Mouse (Mus musculus) adrenal gland, postnatal 14 days (tissue): ENCODE results near the gene Rgl3. TPM values are rescaled to one million over a fixed set of nuclear protein-coding genes. Genes with fewer than 3 reads are reported as not detected.

Experiments used
- DNase-seq: peaks from one replicate; pipeline ENCODE4 v3.0.0; 2021; ENCODE audit warnings: mixed read lengths
- total RNA-seq: library from RNA; stranded (reverse); gene quantifications from 2 replicates; pipeline ENCODE4 v1.2.3, GENCODE M21; 2021

The Rgl3 gene
- total RNA-seq, 1 experiment from 2014 or later, result 19.0 TPM

DNA sequence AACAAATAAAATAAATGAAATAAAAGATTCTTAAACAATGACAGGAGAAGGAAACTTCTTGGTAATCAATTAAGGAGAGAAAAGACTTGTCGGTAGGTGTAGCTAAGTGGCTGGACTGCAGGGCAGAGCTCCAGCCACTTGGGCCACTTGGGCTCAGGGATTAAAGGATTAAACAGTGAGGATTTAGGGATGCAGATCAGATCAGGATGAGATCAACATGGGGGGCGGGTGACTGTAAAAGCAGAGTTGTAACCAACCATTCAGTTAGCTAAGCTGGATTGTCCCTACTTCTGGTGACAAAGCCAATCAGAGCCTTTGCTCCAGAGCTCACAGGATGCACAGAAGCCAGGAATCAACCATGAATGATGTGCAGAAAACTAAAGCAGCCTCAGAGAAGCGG lies 5.3 kb downstream of the Rgl3 start:
- DNase-seq, result no peak

DNA sequence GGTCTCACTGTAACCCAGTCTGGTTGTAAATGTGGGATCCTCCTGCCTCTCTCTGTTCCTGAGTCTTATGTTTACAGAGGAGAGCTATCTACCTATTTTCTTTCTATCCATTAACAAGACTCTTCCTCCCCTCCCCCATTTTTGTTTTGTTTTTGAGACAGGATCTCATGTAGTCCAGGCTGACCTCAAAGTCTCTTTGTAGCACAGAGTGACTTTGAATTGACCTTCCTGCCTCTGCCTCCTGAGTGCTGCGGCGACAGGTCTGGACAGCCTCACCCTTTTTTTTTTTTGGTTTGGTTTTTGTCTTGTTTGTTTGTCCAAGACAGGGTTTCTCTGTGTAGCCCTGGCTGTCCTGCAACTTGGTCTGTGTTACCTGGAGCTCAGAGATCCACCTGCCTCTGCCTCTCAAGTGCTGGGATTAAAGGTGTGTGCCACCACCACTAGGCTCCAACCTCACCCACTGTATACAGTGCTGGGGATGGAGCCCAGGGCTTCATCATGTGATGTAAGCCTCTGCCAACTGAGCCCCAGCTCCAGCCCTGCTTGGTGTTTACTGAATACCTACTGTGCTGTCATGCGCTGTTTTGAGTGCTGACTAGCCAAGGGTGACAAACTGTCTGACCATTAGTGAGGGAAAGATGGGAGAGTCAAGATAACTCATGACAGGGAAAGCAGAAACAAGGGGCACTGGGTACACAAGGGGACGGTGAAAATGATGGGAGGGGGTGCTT lies 10.7 kb downstream of the Rgl3 start:
- DNase-seq, result no peak

DNA sequence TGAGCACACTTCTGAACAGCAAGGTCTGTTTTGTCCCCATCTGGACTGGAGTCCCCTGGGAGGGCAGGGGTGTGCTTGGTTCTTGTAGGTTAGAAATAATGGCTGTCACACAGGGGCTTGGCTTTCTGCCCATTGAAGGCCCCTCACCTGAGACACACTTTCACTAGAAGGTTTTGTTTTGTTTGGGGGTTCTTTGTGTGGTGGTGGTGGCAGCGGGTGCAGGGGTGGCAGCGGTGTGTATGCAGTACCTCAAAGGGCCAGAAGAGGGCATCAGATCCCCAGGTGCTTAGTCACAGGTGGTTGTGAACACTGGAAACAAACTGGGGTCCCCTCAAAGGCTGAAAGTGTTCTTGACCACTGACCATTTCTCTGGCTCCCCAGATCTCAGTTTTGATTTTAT lies 11.3 kb downstream of the Rgl3 start:
- peak; percentile 66 for DNase-seq

DNA sequence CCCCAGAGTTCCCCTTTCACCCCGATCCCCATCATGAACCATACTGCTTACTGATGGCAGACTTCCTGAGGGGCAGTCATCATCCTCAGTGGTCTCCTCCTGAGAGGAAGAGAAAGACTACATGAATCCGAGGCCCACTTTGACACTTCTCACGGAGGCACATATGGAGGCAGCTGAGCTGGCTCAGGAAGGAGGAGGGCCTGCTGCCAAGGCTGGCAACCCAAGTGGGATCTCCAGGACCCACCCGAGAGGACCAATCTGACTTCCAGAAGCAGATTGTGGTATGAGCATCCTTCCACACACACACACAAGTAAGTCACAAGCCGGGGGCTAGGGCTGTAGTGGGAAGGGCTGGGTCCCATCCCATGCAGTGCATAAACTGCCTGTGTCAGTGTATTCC lies 11.9 kb downstream of the Rgl3 start:
- DNase-seq, result no peak

DNA sequence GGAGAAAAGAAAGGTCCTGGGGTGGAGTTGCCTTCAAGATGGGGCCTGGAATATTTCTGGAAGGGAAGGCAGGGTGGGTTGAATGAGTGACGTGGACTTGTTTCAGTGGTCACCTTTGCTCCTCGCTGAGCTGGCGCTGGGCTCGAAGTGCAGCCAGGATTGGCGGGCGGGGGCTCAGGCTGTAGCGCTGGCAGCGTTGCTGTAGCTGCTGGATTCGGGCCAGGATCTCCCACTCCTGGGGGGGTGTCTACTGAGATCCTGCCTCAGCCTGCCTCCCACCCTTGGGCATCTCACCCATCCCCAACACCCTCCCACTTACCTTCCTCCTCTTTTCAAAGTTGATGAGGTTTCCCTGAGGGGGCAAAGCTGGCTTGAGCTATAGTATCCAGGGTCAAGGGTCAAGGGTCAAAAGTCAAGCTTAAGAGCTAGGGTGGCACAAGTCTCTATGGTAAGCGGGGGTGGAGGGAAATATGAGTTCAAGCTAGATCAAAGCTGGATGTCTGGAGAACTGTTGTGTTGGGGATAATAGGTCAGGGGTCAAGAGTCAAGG lies 12.5 kb downstream of the Rgl3 start:
- DNase-seq, result no peak

DNA sequence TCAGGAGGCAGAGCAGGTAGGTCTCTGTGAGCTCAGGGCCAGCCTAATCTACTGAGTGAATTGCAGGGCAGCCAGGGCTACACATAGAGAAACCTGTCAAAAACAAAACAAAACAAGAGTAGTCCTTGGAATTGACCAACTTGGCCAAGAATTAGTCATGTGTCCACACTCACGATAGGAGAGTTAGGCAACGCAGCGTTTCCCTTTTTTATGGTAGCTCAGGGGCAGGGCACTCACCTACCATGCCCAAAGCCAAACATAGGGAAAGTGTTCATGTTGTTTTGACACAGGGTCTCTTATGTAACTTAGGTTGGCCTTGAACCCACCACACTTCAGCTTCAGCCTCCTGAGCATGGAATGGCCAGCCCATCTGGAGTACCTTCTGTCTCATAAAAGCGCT lies 19.9 kb downstream of the Rgl3 start:
- DNase-seq, result no peak

DNA sequence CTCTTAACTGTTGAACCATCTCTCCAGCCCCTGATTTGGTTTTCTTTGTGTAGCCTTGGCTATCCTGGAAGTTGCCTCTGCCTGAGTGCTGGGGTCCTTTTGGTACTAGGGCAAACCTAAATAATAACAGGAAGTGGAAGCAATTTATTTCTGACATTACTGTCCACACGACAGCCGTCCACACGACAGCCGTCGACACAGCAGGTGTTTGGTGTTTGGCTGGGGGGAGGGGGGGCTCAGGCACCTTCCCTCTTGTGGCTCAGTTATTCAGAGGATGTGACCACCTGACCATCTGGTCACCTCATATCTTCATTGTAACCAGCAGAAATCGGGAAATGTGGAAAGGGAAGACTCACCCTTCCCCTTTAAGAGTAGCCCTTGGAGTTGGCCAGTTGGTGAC lies 20.4 kb downstream of the Rgl3 start:
- no peak for DNase-seq

DNA sequence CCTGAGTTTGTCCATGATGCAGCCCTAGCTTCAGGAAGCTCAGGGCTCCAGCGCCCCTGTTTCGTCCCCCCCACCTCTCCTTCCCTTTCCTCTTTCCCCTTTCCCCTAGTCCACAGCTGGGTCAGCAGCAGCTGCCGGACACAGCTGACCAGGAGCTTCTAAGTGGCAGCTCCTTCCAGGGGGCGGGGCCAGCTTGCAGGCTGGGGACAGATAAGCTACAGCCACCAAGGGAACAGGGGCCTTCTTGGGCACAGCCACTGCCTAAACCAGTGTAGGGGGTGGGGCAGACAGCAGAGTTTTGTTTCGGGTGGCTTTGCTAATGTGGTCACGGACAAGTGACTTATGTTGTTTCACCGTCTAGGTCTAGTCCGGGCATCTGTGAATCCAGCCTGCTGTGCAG lies 25.8 kb downstream of the Rgl3 start, which contains the start of gene Epor:
Gene Epor, minus strand, starts transcription at position 90 of the 400 bp plus-strand sequence.
- DNase-seq, result peak; percentile 71

DNA sequence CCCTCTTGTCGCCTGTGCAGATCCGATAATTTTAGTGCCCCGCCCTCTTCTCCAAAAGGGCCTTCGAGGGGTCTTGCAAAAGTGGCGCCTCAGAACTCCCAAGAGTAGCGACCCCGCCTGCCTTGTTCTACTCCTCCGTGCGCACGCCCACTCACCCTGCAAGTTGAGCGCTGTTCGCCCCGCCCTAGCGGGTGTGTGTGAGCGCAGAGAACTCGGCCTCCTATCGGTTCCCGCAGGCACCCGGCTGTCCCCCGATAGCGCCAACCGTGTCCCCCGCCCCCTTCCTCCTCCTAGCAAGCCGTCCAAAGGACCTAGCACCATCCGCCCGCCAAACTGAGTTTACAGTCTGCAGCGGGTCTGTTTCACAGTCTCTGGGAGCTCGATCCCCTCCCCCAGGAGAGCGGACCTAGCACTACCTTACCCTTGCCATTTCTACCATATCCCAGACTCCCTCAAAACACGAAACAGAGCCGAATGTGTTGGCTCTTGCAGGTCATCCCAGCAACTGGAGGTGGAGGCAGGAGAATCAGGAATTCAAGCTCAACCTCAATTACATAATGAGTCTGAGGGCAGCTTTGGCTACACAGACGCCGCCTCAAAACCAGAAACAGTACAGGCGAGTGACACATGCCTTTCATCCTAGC lies 26.7 kb downstream of the Rgl3 start:
- peak; percentile 71 for DNase-seq

DNA sequence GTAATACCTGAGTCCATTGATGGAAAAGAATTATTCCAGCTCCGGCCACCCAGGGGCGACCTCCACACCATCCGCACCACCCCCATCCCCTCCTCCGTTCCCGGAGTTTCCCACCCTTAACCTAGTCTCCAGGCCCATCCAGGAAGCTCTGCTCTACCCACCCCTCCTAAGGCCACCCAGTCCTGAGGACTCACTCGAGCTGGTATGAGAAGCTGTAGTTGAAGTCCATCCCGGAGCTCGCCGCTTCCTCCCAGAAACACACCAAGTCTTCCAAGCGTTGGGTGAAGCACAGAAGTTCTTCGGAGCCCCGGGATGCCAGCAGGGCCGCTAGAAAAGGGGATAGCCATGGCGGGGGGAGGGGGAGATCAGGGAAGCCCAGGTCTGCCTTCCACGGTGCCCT lies 27.2 kb downstream of the Rgl3 start:
- DNase-seq, result no peak

DNA sequence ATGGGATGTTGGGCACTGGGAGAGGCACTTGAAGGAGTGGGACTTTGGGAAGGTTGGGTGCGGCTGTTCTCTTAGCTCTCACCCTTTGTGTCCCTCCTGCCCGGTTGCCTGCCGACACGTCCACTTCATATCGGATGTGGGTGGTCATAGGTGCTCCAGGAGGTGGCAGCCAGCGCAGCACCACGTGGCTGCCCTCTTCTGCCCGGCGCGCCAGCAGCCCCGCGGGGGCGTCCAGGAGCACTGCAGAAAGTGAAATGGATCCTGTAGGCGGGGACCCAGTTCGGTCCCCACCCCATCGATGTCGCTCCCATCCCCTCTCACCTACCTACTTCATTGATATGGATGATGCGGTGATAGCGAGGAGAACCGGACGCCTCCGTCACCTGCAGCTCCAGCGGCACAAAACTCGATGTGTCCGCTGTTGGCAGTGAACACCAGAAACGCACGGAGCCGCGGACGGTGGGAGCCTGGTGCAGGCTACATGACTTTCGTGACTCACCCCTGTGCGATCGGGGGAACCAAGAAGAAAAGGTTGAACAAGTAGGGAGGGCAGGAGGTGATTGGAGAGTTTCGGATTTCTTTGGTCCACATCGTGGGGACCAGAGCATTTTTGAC lies 27.8 kb downstream of the Rgl3 start:
- no peak for DNase-seq

DNA sequence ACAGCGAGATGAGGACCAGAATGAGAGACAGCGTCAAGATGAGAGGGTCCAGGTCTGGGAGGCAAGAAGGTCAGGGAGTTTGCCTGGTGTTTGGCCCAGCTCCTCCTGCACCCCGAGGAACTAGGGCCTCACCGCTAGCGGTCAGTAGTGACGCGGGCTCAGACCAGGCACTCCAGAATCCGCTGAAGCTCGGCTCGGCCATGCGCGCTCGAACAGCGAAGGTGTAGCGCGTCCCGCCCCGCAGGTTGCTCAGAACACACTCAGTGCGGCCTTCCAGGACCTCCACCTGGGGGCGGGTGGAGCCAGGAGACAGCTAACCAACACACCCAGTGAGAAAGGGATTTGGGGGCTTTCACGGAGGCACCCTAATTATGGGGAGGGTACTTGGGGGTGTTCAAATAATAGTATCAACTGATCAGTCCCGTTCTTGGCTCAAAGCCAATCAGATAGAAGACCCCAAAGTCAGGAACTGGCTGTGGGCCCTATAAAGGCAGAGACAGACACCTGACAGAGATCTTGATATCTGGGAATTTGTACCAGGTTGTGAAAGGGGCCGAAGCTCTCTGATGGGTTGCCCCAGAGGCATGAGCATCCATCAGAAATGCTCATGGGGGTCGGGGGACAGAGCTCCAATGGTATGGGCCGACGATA lies 28.6 kb downstream of the Rgl3 start:
- peak; percentile 51 for DNase-seq

DNA sequence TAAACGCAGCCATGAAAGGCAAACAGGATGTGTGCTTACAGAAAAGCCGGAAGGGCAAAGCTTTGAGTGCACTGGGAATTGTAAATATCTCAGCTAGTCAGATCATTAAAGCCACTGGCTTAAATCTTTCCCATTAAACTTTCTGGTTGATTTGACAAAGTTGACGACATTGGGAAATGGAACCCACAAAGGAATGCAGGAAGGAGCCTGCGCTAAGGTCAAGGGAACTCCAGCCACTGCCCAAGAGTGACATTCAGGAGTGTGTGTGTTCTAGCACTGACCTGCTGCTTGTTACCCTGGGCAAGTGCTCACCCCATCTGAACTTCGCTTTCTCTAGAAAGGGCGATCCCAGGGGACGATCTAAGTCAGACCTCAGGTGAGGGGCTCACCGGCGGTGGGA lies 29.1 kb downstream of the Rgl3 start:
- no peak for DNase-seq

DNA sequence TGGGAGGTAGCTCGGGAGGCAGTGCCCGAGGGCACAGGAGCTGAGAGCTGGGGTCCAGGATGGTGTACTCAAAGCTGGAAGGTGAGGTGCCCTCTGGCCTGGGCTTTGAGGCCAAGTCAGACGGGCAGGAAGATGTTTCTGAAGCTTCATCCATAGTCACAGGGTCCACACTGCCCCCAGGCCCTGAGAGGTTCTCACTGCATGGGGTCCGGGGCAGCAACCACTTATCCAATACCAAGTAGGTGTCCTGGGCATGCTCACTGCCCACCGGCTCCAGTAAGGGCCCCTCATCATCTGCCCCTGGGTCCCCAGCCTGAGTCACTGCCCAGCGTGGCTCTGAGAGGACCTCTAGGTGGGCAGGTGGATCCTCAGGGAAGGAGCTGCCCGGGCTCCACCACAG lies 30.0 kb downstream of the Rgl3 start:
- DNase-seq, result no peak

DNA sequence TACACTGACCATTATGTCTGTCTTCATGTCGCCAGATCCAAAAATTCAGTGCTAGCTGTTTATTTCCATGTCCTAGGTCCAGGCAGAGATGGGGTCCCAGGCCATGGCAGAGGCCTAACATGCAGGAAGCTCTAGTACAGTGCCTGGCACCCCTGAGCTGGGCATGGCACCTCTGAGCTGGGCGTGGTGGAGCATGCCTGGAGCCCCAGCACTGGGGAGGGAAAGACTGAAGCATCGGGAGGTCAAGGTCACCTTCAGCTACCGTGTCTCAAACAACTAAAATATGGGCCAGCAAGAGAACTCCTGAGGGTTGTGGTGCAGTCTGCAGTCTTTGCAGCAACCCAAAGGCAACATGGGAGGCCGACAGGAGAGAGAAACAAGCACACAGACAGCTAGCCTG lies 30.9 kb downstream of the Rgl3 start:
- DNase-seq, result no peak

DNA sequence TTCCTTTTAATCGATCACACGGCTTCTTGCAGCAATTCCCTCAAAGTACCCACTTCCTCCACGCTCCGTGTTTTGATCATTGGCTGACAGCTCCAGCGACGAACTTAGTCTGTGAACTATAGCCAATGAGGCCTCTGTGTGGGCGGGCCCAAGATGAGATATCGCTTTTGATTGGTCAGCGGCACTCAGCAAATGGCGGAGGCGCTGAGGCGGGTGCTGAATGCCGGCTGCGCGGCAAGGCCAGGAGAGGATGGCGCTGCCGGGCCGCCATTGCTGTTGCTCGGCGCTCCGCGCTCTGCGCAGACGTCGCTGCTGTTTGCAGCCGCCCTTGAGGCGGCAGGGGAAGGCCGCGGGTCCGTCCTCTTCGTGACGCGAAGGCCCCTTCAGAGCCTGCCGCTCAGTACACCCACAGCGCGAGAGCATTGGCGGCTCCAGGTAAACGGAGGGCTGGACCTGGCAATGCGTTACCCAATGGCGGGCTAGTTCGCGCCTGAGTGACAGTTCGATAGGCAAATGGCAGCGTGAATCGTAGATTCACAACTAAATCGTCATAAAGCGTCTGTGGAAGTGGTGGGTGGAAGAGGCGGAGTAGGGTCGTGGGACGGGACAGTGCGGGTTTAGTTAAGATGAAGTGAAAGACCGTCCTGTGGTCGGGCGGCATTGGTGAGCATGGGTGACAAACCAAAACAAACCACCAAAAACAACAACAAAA lies 33.5 kb downstream of the Rgl3 start, which contains the start of gene Swsap1:
Gene Swsap1, plus strand, starts transcription at position 186 of the 712 bp plus-strand sequence.
- peak; percentile 97 for DNase-seq

DNA sequence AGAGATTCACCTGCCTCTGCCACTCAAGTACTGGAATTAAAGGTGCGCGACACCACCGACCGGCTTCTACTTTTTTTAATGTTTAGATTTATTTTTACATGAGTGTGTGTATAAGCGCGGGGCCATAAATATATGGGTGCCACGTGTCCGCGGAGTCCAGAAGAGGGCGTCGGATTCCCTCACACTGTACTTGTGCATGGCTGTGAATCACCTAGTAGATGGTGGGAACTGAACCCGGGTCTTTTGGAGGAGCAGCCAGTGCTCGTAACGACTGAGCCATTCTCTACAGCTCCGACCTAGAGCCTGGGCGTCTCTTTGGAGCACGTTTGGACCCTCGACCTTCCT lies 34.0 kb downstream of the Rgl3 start:
- no peak for DNase-seq

DNA sequence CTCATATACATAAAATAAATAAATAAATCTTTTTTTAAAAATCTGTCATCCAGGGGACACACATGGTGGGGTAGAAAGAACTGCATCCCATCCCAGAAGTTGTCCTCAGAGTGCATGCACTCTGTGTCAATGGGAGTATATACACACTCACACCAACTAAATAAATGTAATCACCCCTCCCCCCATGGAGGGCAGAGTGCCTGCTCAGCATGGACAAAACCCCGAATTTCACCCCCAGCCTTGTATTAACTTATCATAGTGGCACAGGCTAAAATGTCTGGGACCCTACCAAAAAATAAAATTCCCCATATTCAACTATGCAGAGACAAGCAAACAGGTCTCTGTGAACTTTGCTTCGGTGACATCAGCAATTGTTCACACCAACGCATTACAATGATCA lies 34.6 kb downstream of the Rgl3 start:
- no peak for DNase-seq

DNA sequence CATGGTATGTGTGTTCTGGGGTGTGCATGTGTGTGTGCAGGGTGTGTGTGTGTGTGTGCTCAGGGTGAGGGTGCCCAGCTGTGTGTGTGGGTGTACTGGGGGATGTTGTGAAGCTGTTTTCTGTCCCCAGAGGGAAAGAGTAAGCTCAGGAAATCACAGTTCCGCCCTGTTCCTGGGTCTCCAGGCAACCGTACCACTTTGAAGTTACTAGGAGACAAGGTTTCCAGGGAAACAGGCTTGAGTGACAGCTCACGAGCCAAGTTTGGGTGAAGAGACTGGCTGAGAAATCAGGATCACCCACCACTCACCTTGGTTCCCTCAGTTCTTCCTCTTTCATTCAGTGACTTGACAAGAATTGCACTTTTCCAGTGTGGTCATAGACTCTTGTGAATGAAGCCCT lies 35.6 kb downstream of the Rgl3 start:
- no peak for DNase-seq

DNA sequence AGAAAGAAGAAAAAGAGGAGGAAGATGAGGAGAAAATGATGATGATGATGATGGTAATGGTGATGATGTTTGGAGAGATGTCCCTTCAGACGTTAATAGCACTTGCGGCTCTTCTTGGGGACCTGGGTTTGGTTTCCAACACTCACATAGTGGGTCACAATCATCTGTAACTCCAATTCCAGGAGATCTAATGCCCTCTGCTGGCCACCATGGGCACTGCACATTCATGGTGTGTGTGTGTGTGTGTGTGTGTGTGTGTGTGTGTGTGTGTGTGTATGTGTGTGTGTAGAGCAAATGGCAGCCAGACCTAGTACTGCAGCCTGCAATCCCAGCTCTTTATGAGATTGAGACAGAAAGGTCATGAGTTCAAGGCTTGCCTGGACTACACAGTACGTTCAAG lies 37.3 kb downstream of the Rgl3 start:
- DNase-seq, result no peak

DNA sequence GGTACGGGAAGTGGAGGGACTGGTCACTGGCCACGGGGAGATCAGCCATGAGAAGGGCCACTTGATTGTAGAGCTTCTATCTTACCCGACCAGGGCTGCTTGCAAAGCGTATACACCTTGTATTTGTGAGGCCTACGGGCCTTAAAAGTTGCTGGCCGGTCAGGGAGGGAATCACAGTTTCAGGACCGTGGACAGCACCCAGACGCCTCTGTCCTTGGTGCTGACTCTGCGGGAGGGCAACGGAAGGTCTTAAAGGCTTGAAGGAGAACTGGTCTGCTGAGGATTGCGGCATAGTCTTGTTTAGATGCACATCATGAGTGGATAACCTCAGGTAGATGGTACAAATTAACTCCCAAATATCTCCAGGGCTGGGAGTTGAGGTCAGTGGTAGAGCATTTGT lies 38.9 kb downstream of the Rgl3 start:
- peak; percentile 85 for DNase-seq

DNA sequence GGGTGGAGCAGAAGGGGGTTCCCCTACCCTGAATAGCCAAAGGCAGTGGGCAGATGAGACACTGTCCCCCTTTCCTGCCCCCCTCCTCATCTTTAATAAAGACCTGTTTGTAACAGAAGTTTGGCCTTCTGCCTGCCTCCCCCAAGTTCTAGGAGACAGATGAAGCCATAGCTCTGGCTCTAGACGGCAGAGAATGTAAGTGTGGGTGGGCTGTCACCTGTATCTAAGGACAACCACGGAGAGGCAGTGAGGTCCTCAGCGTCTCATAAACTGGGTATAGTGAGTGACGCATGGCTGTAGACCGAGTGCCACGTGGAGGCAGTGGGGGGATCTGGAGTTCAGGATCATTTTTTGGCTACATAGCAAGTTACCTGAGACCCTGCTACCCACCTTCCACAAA lies 40.5 kb downstream of the Rgl3 start:
- DNase-seq, result no peak
